Mouse (Mus musculus) intestine, postnatal 0 days (tissue): ENCODE results near the gene Nbeal2. TPM values are rescaled to one million over a fixed set of nuclear protein-coding genes. Genes with fewer than 3 reads are reported as not detected.

Experiments
- ATAC-seq: fragments of 200-750 bp; cut with Nextera tagmentation; 2 replicates; pipeline ENCODE4 v1.8.0; 2017; ENCODE audit warnings: mild to moderate bottlenecking, moderate TSS enrichment, moderate library complexity
- H3K27ac ChIP-seq: fragments of 300-500 bp; sonication (generic); 2 replicates; pipeline ENCODE4 v1.5.1; 2014; ENCODE audit warnings: mild to moderate bottlenecking, low read depth, low read length, moderate library complexity
- H3K27me3 ChIP-seq: fragments of 300-500 bp; sonication (generic); replicated peaks from 2 replicates; pipeline ENCODE4 v1.6.1; 2014; ENCODE audit warnings: low read length, mixed read lengths; ENCODE audit not compliant: control insufficient read depth, insufficient read depth
- H3K36me3 ChIP-seq: fragments of 300-500 bp; sonication (generic); 2 replicates; pipeline ENCODE4 v1.6.1; 2014; ENCODE audit warnings: mild to moderate bottlenecking, moderate library complexity; ENCODE audit not compliant: control insufficient read depth, insufficient read depth
- H3K4me1 ChIP-seq: fragments of 300-500 bp; sonication (generic); replicated peaks from 2 replicates; pipeline ENCODE4 v1.6.1; 2014; ENCODE audit warnings: antibody characterized with exemption, low read length, mixed read lengths; ENCODE audit not compliant: control insufficient read depth, insufficient read depth
- H3K4me2 ChIP-seq: fragments of 300-500 bp; sonication (generic); replicated peaks from 2 replicates; pipeline ENCODE4 v1.6.1; 2014; ENCODE audit warnings: low read depth, mild to moderate bottlenecking, moderate library complexity
- H3K4me3 ChIP-seq: fragments of 300-500 bp; sonication (generic); 2 replicates; pipeline ENCODE4 v1.5.1; 2014; ENCODE audit warnings: low read depth, low read length
- H3K9ac ChIP-seq: fragments of 300-500 bp; sonication (generic); 2 replicates; pipeline ENCODE4 v1.6.1; 2014; ENCODE audit warnings: mild to moderate bottlenecking, low read depth, low read length
- H3K9me3 ChIP-seq: fragments of 300-500 bp; sonication (generic); 2 replicates; pipeline ENCODE4 v1.6.1; 2016; ENCODE audit warnings: mixed run types; ENCODE audit not compliant: control insufficient read depth
- CTCF ChIP-seq: sonication (generic); IDR thresholded peaks from 2 replicates; pipeline ENCODE4 v1.5.1; 2016; ENCODE audit warnings: low read depth, mild to moderate bottlenecking, control low read depth, antibody characterized with exemption, moderate library complexity
- WGBS: fragments of 180-500 bp; shearing (Covaris S2); extraction: QIAGEN DNeasy Blood & Tissue Kit; methylation state at CpG from one replicate; pipeline ENCODE4 v1.1.7; 2014; 5-methylcytosine and 5-hydroxymethylcytosine counted together
- polyA plus RNA-seq: library from polyadenylated mRNA; unstranded; fragments of >200 nt; fragmentation: Nextera tagmentation; extraction: Ambion mirVana; gene quantifications from 2 replicates; pipeline ENCODE4 v1.2.1, GENCODE M21; 2015

Gene Nbeal2
- polyA plus RNA-seq, 1 experiment from 2014 or later: 1.0 TPM

DNA sequence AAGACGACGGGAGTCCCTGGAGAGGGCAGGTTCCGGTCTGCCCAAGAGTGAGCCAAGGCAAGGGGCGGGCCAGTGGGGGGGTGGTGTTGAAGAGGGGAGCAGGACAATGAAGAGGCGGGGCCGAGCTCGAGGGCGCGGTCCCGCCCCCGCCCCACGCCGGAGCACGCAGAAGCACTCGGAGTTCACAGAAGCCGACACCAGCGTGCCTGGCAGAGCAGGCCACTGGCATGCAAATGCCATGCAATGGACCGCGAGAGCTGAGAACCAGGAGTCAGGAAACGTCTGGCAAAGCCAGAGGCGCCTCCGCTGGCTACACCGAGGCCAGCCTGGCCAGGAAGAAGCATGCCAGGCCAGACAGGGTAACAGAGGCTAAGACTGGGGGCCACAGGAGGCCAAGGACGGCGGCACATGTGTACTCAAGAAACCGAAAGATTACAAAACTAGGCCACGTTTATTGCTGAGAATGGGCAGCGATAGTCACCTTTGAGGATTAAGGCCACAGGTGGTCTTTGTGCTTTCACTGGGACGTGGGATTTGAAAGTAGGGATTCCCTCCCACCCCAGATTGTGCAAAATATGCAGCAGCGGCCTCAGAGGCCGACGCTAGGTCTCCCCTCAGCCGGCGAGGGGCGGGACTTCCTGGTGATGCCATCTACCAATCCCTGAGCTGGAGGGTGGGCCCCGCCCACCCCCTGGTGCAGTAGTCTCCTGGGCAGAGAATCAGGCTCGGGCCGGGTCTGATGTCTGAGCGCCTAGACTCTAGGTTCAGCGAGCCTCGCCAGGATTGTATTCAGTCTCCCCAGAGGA lies 29.4 kb downstream of the Nbeal2 start, which contains the start of gene Nradd:
Gene Nradd (minus strand): TSS at position 92 of the 806 bp plus-strand sequence.
- WGBS: 1% methylated on average over 41 of the region's 41 CpGs
- TF ChIP-seq CTCF: no peak
- peak; percentile 82 for ATAC-seq
- Histone ChIP-seq H3K36me3 (peaks cover 51% of the 10 kb centered on the region), H3K4me2 (peak within 1 kb of the TSS; percentile 93), H3K9me3 (no peaks in the 10 kb centered on the region), H3K27me3 (no peaks in the 10 kb centered on the region), H3K27ac (peak within 1 kb of the TSS; percentile 67), H3K4me1 (no peaks in the 10 kb centered on the region), H3K4me3 (peak within 1 kb of the TSS; percentile 45), H3K9ac (peak within 1 kb of the TSS; percentile 48)

DNA sequence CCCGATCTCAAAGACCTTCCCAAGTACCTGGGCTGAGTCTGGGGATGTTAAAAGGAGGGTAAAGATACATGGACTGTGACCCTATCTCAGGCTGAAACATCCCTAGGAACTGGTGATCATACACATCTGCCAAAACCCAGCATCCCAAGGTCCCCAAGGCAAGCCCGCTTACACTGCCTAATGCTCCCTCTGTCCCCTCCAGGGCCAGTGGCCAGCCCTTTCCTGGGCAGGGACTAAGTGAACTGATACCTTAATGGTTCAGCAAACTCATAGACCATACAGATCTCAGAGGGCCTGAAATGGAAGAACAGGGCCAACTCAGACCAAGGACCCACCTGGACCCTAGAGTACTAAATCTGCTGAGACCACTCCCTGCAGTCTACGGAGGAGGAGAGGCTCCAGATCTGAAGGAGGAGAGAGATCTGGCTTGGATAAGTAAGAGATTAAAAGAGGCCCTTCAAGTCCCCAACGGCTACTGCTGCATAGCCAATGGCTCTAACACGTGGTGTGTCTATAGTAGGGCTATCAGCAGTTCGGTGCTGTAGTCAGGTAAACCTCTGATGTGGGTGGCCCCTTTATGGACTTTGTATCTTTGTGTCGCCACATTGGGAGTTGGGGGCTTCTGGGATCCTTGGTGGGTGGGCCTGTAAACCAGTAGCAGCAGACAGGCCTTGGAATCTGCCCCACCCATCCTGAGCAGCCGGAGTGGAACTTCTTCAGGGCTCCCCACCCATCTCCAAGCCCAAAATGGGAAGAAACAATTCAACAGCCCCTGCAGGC lies 30.4 kb downstream of the Nbeal2 start:
- peak; percentile 0 for ATAC-seq
- Histone ChIP-seq H3K9ac (peak overlapping the region; percentile 48), H3K4me3 (peak overlapping the region; percentile 45), H3K9me3 (no peaks in the 10 kb centered on the region), H3K4me1 (no peaks in the 10 kb centered on the region), H3K36me3 (peaks cover 58% of the 10 kb centered on the region), H3K27ac (peak overlapping the region; percentile 67; the same call in 1 of the 2 replicates), H3K4me2 (peak overlapping the region; percentile 93), H3K27me3 (no peaks in the 10 kb centered on the region)
- TF ChIP-seq CTCF: no peak
- 29% methylated on average over 8 of the region's 8 CpGs for WGBS

DNA sequence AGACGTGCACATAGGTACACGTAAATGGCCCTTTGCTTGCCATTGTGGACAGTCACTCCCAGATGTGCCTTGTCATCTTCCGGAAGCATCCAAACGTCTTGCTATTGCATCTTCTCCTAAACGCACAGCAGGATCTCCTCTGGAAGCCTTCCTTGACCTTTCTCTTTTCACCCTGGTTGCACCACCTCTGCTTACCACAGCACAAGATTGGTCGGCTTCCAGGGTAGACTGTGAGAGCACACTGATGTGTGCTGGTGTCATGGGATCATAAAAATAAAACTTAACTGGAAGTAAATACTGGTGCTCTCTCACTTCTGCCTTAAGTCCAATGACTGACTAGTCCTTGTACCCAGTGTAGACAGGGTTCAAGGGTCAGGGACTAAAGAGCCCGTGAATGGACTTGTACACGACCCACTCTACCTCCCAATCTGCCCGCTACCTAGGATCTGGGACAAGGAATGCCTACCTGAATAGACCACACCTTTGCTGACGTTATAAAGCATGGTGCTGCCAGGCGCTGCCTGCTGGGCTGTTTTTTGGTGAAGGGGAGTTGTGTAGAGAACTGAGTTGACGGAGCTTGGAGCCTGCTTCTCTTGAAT lies 31.2 kb downstream of the Nbeal2 start:
- TF ChIP-seq CTCF: no peak
- no peak overlapping the region for H3K27ac ChIP-seq

DNA sequence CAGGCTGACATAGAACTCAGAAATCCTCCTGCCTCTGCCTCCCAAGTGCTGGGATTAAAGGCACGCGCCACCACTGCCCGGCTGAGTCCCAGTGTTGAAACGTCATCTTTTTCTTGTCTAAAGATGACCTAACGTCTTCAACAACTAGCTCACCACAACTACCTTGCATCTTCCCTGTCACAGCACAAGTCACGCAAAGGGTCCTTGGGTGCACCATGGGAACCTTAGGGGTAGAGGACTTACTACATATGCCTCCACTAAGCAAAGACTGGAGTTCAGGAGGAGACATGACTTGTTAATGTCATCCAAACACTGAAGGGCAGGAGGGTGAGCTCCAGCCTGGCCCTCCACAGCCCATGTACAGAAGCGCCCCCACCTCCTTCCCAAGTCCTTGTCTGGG lies 33.3 kb downstream of the Nbeal2 start:
- no peak overlapping the region for H3K9ac ChIP-seq
- ATAC-seq: no peak
- no peak overlapping the region for H3K4me2 ChIP-seq
- WGBS: 95% methylated on average over 7 of the region's 7 CpGs
- no peak for TF ChIP-seq CTCF
- no peaks in the 10 kb centered on the region for H3K9me3 ChIP-seq
- no peaks in the 10 kb centered on the region for H3K27me3 ChIP-seq
- H3K4me1 ChIP-seq: no peaks in the 10 kb centered on the region
- peaks cover 51% of the 10 kb centered on the region for H3K36me3 ChIP-seq
- H3K4me3 ChIP-seq: no peak overlapping the region
- no peak overlapping the region; the same call in 1 of the 2 replicates for H3K27ac ChIP-seq

More for the DNA sequence above, 31.2 kb downstream of the Nbeal2 start:
- Histone ChIP-seq H3K4me3 (no peak overlapping the region), H3K36me3 (peaks cover 55% of the 10 kb centered on the region), H3K4me2 (no peak overlapping the region), H3K9me3 (no peaks in the 10 kb centered on the region), H3K27me3 (no peaks in the 10 kb centered on the region), H3K9ac (no peak overlapping the region), H3K4me1 (no peaks in the 10 kb centered on the region)
- 67% methylated on average over 12 of the region's 12 CpGs for WGBS
- ATAC-seq: no peak

GRCm38 (mm10) chr9:110620180-110620579 lies 33.8 kb downstream of the Nbeal2 start:
- 87% methylated on average over 7 of the region's 7 CpGs for WGBS
- TF ChIP-seq CTCF: peak; percentile 58
- H3K9ac ChIP-seq: no peak overlapping the region

GRCm38 (mm10) chr9:110617081-110617480 lies 36.9 kb downstream of the Nbeal2 start:
- WGBS: 72% methylated on average over 3 of the region's 3 CpGs
- H3K27ac ChIP-seq: 0 out of 2 replicates have a peak overlapping the region, but pooled peaks have one; percentile 7
- no peak for ATAC-seq
- no peak overlapping the region for H3K4me2 ChIP-seq
- no peak overlapping the region for H3K9ac ChIP-seq
- no peak overlapping the region for H3K4me3 ChIP-seq
- H3K4me1 ChIP-seq: no peaks in the 10 kb centered on the region
- no peaks in the 10 kb centered on the region for H3K27me3 ChIP-seq
- no peak for TF ChIP-seq CTCF
- H3K36me3 ChIP-seq: peaks cover 68% of the 10 kb centered on the region
- H3K9me3 ChIP-seq: no peaks in the 10 kb centered on the region

More at GRCm38 (mm10) chr9:110620180-110620579, 33.8 kb downstream of the Nbeal2 start:
- no peak overlapping the region for H3K4me2 ChIP-seq
- H3K27ac ChIP-seq: no peak overlapping the region
- no peaks in the 10 kb centered on the region for H3K4me1 ChIP-seq
- no peaks in the 10 kb centered on the region for H3K27me3 ChIP-seq
- H3K4me3 ChIP-seq: no peak overlapping the region
- no peak for ATAC-seq
- no peaks in the 10 kb centered on the region for H3K9me3 ChIP-seq
- H3K36me3 ChIP-seq: peaks cover 56% of the 10 kb centered on the region
